Mouse (Mus musculus): ENCODE measurements around the gene Bloc1s5.
"Not testable (repeated sequence)": the region's sequence is repeated elsewhere in the genome, so short reads cannot be mapped to it uniquely, and the experiment has no call there.

The Bloc1s5 gene

DNA sequence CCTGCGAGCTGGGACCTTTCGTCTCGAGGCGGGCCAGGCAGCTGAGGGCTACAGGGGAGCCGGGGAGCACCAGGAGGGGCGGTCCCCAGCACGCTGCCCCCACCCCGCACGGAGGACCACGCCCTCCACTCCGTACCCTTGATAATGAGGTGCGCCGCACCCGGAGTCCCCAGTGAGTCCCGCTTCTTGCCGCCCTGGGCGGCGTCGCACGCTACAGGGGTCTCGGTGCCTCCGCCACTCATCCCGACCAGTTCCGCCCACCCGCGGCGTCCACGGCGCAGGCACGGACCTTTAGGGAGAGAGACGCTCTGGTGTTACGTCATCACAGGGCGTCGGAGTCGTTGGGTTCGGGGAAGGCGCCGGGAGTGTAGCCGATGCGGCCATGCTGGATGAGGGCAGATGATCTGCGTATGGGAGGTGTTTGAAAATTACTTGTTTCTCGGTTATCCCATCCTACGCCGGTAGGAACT lies at the start of gene Bloc1s5:
TSS of gene Bloc1s5 (minus strand) at position 310 of the 470 bp plus-strand sequence.
- peak; percentile 95 for DNase-seq

DNA sequence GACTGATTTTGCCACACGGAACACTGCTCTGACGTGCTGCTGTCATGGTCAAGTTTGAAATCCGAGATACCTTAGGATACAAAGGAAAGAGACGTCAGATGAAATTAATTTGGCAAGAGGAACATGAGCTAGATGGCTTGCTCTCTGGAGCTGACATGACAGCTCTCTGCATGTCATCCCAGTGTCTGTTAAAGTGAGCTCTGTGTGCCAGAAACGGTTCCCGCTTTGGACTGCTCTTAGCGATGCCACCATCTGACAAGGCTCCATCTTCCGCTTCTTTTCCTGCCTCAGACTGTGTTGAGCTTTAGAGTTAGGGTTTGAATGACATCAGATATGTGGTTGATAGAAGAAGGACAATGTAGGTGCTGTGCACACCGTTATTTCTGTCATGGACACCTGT lies 37.4 kb upstream of the Bloc1s5 start:
- no peak for DNase-seq

DNA sequence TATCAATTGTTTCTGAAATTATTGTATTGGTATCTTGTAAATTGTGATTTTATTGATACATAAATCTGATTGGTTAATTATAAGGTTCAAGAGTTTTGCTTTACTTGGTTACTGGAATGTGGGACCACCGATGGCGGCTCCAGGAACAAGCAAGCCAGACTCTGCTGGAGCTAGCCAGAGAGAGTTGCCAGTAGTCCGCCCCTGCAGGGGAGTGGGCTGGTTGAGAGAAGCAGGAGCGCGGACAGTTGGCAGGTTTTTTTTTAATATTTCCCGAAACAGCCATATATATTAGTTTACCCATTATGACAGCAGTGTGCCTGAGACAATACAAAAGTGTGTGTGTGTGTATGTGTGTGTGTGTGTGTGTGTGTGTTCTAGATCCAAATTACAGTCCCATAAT lies 36.5 kb upstream of the Bloc1s5 start:
- not testable (repeated sequence) for DNase-seq

DNA sequence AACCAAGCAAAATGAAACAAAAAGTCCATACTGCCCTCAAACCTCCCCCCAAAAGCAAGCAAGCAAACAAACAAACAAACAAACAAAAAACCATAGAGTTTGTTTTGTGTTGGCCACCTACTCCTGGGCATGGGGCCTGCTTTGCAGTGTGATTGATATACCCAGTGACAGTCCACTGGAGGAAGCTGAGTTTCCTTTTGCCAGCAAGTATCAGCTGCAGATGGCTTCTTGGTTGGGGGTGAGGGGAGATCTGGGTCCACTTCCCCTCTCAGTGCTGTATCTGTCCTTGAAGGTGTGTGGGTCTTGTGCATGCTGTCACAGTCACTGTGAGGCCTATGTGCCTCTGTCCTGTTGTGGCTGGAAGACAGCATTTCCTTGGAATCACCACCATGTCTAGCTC lies 35.1 kb upstream of the Bloc1s5 start:
- no peak for DNase-seq

DNA sequence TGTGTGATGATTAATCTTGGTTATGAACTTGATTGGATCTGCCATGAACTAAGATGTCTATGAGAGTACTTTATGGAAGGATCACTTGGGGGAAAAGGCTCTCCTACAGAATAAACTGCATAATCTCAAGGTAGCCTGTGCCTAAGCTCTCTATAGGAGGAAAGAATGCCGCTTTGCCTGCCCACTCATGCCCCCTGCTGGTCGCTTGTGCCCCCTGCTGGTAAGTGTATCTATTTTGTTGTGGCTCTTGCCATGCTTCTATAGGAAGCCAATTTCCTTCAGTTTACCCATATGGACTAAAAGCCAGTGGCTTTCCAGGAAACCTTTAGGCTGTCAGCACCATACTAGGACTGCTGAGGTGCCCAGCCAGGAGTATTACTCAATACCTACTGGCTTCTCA lies 33.6 kb upstream of the Bloc1s5 start:
- no peak for DNase-seq

DNA sequence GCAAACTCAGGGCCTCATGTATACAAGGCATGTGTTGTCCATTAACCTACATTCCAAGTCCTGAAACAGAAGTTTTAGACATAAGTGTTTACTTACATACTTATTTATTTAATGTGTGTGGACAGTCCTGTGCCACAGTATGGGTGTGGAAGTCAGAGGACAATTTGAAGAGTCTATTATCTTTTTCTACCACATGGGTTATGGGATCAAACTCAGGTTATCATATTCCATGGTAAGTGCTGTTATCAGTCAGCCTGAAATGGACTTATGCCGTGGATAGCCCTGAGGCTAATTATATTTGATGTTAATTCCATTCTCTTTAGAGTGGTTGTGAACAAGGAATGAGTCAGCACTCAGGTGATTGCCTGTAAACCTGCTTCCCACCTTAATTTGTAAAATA lies 29.8 kb upstream of the Bloc1s5 start:
- no peak for DNase-seq

DNA sequence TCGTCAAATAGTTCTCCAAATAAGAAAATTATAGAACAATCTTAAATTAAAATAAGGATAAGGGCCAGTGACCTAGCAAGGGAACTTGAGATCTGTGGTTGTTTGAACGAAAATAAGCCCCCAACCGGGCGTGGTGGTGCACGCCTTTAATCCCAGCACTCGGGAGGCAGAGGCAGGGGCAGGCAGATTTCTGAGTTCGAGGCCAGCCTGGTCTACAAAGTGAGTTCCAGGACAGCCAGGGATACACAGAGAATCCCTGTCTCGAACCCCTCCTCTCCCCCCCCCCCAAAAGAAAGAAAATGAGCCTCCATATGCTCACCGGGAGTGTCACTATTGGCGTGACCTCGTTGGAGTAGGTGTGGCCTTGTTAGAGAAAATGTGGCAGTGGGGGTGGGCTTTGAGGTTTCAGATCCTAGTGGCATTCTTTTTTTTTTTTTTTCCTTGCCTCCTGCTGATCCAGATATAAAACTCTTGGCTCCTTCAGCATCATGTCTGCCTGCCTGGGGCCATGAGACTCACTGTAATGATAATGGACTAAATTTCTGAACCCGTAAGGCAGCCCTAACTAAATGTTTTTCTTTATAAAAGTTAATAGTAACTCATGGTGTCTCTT lies 24.7 kb upstream of the Bloc1s5 start:
- peak; percentile 38 for DNase-seq

DNA sequence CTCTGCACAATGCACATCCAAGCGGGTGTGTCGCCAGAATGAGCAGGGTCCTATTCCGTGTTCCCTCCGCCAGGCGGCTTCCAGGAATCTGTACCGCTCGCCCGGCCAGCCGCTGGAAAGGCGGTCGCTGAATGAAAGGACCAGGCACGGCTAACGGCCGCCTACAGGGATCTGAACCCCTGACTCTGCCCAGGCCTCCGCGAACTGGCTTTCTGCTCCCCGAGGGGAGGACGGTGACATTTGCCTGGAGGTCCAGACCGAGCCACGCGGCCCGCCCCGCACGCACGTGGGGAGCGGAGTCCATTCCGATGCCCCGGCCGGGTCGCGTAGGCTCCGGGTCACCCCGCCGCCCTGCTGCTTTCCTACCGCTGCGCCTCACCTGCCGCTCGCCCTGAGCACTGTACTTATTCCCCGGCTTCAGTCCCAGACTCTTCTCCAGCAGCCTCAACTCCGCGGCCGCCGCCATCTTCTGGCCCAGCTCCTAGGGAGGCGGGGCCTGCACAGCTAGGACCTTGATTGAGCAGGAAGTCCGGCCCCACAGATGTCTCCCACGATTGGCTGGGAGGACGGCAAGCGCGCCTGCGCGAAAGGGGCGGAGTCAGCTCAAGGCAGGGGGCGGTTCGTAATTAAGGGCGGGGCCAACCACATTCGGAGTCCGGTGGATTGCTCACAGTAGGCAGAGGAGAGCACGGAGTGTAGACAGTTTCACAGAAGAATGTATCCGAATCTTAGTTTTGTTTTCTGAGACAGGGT lies 23.8 kb upstream of the Bloc1s5 start, which contains the start of gene Eef1e1:
TSS of gene Eef1e1 (minus strand) at position 531 of the 753 bp plus-strand sequence.
- DNase-seq = peak; percentile 96

DNA sequence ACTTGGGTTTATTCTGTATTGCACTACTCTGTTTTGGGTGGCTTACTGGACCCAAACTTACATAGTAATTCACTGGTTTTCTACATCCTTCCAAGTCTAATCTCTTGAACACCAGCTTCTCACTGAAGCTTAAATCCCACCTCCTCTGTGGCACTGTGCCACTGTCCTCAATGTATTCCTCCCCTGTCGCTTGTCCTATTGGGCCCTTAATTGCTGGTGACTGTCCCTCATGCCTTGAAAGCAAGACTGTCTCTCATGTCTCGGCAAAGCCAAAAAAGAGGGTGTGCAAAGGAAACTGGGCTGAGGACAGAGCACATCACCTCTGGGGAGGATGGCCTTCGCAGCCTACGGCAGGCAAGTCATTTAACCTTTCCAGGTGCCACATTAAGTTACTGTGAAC lies 23.0 kb upstream of the Bloc1s5 start:
- DNase-seq = no peak

DNA sequence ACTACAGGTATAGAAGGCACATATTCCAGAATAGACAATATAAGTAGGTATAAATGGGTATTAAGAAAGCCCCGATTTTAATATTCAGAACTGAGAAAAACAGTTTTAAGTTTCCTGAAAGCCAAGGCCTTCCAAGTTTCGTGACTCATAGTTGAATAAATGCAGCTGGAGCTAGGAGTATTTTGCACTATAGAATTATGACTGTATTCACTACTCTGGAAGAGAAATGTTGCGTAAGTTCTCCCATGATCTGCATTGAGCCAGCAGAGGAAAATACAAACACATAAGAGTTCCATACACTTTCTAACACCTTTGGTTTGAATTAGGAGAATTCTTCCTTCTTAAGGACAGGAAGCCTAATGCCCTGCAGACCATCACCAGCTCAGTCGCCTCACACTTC lies 15.4 kb upstream of the Bloc1s5 start:
- no peak for DNase-seq

DNA sequence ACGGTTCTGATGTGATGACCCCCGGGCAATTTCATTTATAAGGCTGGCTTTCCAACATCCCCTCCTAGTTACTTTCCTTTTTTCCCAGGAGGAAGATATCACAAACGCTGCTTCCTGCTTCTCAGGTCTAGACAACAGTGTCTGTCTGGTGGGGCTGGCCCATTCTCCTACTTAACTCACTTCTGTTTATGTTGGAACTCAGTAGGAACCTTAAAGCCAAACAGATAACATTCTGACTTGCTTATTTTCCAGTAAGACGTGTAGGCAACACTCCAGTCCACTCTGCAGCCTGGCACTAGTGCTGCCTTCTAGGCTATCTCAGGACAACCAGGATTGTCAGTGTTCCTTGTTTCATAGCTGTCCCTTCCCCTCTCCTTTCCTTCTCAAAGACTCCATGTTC lies 14.2 kb upstream of the Bloc1s5 start:
- no peak for DNase-seq

DNA sequence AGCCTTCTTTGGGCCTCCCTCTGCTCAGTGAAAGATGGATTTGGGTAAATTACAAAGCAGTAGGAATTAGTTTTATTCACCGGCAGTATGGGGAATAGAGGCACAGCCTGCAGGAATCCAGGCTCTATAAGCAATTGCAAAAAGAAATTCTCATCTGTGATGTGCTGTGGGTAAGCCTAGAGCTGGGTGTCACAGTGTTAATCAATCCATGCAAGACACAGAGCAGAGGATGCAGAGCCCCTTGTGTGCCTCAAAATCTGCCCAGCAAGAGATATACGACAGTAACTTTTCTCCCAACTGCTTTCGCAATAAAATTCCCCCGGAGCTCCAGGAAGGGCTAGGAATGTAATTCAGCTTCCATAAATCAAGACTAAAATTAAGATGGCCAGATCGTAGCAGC lies 6.5 kb upstream of the Bloc1s5 start:
- no peak for DNase-seq

DNA sequence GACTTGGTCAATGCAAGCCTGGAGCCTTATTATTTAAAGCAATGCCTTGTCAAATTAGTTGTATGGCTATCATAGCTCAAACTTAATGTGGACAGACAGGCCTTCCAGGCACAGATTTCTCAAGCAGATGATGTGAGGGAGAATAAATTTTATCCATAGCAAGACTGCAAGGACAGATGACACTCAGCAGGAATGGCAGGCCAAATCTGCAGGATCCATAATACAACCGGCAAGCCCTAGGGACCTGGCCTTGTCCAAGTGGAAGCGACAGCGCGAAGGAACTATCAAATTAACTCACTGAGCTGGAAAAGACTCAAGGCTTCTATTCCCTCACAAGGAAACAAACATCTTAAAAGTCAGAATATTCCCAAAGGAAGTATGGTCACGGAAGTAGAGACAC lies 6.1 kb upstream of the Bloc1s5 start:
- DNase-seq = no peak

DNA sequence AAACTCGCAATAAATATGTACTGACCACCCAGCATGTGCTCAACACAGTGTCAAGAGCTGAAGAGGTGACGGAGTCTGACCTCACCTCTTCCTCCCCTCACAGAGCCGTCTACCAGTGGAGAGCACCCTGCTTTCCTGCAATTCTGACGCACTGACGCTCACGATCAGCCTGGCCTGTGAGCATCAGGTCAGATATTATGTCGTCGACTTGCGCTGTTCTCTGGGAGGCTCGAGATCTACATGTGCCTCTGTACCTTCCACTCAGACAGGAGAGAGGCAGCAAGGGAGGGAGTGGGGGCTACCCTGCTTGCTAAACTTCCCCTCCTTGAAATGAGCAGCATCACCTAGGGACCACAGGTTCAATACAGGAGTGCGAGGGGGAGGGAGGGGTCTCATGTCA lies 3.8 kb upstream of the Bloc1s5 start:
- DNase-seq = no peak

DNA sequence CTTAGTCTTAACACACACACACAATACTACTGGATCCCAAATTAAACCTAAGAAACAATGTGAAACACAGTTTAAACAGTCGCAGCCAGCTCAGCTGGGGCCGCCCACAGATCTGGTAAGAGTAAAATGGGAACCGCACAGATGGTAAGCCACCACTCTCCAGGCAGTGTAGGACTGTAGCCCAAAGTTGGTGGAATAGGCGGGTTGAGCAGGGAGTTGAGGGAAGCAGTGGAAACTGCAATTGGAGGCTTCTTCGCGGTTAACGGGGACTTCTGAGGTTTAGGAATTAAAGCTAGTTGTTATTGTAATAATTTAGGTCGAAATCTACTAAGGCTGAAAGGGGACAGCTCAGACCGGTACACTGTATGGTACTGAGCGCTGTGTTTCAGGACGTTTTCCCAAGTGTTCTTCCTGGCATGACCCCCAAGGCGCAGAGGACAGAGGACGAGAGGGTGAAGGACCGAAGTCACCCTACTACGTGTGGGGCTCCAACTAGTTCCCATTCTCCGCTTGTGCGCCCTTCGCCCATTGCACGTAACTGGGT lies 581 bp downstream of the Bloc1s5 start:
- DNase-seq = no peak

DNA sequence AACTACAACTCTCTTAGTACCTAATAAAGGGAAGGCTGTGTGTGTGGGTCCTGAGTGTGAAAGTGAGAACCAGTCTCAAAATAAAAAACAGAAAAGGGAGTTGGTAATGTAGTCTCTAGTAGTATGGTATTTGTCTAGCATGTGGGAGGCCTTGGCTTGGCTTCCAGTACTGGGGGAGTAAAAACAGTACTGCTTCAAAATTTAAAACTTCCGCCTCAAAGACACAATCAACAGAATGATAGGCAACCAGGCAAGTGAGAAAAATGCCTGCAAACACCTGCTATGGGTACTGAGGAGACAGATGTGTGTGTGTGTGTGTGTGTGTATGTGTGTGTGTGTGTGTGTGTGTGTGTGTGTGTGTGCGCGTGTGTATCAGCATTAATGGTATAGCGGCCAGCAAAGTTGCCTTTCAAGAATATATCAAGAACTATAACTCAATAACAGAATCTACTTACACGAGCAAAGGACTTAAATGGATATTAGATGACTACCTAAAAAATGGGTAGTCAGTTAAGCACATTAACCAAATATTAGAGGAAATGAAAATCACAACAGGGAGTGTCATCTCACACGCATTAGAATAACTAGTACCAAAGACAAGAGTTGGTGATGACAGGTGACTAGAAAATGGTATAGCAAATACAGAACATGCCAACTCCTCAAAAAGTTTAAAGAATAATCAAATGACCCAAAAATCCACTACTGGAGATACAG lies 1.5 kb downstream of the Bloc1s5 start:
- no peak for DNase-seq

DNA sequence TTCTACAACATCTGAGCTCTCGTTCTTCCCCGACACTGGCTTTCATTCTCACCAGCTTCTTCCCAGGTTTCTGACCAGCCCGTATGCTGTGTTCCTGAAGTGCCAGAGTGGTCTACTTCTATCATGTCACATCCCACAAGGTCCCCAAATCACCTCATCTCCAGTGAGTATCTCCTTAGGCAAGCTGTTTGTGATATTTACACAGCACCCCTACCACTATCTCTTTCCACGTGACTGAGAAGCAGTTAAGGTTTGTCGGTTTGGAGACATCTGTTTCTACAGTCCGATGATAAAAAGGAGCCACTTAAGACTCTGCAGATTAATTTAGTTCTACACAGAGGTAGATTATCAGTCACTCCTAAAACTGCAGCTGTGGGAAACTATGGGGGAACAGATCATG lies 2.4 kb downstream of the Bloc1s5 start:
- no peak for DNase-seq

DNA sequence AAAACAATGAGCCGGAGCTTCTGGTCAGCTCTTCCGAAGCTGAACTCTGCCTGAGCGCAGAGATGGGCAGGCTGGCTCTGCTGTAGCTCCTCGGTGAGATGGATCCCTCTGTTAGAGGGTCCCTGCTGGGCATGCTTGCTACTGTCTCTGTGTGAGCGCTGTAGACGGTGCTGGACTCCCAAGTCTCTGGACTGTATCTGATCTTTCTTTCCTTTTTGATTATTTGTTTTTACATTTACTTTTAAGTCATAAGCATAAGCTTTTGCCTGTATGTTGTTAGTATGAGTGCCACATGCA lies 8.7 kb downstream of the Bloc1s5 start:
- DNase-seq = no peak

DNA sequence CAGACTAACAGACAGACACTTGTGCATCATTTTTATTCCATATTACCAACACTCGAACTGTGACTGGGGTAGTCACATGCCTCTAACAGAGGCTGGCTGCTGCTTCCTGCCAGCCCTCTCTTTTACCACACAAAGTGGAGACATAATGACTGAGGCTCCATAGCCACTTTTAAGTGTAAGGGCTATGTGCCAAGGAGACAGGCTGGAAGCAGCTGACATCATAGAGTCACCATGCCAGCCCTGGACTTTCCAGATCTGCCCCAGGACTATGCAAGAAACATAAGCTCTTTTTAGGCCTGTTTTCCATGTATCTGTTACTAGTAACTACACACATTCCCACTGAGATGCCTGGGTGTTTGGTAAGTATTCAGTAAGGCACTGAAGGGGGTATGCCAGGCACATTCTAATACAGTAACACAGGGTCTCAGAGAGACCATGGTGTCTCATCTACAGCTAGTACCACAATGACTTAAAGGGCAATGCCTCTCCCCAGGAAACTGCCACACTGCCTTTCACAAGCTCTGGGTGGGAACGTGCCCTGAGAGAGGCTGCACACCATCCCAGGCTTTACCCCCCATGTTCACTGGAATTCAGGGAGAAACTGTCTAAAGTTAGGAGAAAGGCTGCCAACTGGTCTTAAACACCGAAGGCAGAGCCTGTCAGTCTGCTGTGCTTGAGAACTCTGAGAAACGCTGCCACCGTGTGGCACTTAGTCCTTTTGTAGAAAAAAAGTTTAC lies 9.2 kb downstream of the Bloc1s5 start:
- no peak for DNase-seq

DNA sequence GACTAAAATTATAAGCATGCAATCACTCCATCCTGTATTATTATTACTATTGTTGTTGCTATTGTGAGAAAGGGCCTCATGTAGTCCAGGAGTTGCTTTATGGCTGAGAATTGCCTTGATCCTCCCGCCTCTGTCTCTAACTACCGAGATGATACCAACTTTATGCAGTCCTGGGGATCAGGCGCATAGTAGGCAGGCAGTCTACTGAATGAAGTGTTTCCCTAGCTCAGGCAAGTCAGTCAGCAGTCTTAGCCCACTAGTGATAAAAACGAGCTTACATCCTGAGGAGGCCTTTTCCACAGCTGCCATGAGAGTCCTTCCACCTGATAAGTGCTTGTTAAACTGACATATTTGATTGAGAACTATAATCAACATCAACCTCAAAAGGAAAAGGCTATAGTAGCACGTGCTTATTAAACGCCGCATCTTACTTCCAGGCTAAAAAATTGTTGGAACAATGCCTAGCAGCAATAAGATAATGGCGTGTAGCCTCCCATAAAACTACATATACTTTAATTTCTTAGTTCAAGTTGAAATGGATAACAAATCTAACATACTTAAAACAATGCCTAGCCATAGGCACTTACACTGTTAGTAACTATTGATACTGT lies 10.5 kb downstream of the Bloc1s5 start:
- no peak for DNase-seq

DNA sequence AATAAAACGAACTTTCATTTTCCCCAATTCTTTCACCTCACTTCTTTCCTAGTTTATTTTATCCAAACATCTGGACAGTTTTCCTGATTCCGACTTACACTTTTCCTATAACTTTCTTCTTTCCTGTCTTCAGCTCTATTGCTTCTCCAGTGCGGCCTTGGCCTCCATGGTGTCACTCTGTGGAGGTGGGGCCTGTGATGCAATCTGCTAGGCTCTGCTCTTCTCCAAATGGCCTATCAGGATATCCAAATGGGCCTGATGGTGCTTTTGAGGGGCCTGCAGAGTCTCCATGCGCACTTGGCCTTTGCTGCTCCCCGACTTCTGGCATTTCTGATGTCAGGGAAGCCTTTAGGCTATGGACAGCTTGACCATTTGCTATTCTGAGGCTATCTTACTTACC lies 11.6 kb downstream of the Bloc1s5 start:
- DNase-seq = no peak

DNA sequence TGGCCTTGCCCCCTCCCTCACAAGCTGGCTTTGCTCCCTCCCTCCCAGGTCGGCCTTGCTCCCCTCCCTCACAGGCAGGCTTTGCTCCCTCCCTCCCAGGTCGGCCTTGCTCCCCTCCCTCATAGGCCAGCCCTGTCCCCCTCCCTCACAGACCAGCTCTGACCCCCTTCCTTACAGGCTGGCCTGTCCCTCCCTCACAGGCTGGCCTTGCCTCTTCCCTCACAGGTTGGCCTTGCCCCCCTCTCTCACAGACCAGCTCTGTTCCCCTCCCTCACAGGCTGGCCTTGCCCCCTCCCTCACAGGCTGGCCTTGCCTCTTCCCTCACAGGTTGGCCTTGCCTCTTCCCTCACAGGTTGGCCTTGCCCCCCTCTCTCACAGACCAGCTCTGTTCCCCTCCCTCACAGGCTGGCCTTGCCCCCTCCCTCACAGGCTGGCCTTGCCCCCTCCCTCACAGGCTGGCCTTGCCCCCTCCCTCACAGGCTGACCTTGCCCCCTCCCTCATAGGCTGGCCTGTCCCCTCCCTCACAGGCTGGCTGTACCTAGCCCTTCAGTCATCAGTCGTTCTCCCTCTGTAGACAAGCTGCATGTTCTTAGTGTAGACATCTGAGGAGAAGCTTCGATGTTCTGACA lies 16.8 kb downstream of the Bloc1s5 start:
- DNase-seq = not testable (repeated sequence)
